ENCODE assay signal across 24 mouse cellular contexts in genomic region chr5:138532491-138532890, GRCm38 (mm10). TPM values are rescaled to one million over a fixed set of nuclear protein-coding genes. Genes with fewer than 3 reads are reported as not detected.
A peak's percentile ranks its signal among the peaks of the same experiment; 100 is the strongest.
DNase-seq lines count a peak whose midpoint lies in the region; ATAC-seq lines count a peak whose summit lies in the region.
"Had no signal": no experiment of that assay in that cellular context is flagged by ENCODE, and none has a peak within 500 bp of the region (broad histone marks: within the 10 kb centered on the region; RNA-seq: fewer than 3 reads in every experiment).

No protein-coding gene starts in this region.

- intact Hi-C loops in heart, postnatal 25 days (cut with DNase I) = no loop called here

- no peak overlapping the region for H3K27ac ChIP-seq in heart, embryonic 12.5 days (ENCODE audit: poor library complexity, severe bottlenecking)
- no peak overlapping the region for H3K27ac ChIP-seq in forebrain, embryonic 13.5 days
- H3K27ac ChIP-seq: embryonic facial prominence, embryonic 10.5 days; embryonic facial prominence, embryonic 12.5 days had no signal

- H3K4me1 ChIP-seq in heart, embryonic 12.5 days (replicated peaks) = no peaks in the 10 kb centered on the region
- H3K4me1 ChIP-seq in forebrain, embryonic 13.5 days = no peaks in the 10 kb centered on the region
- H3K4me1 ChIP-seq: embryonic facial prominence, embryonic 10.5 days; embryonic facial prominence, embryonic 12.5 days had no signal

- WGBS in heart, embryonic 12.5 days = 59% methylated on average over 1 of the region's 1 CpGs
- WGBS in forebrain, embryonic 13.5 days = 88% methylated on average over 1 of the region's 1 CpGs

- no peaks in the 10 kb centered on the region for H3K9me3 ChIP-seq in heart, embryonic 12.5 days (replicated peaks)
- no peaks in the 10 kb centered on the region for H3K9me3 ChIP-seq in forebrain, embryonic 13.5 days (replicated peaks)
- H3K9me3 ChIP-seq: embryonic facial prominence, embryonic 10.5 days; embryonic facial prominence, embryonic 12.5 days had no signal

- no peak overlapping the region for H3K4me3 ChIP-seq in heart, embryonic 12.5 days
- no peak overlapping the region for H3K4me3 ChIP-seq in forebrain, embryonic 13.5 days
- H3K4me3 ChIP-seq: embryonic facial prominence, embryonic 10.5 days; embryonic facial prominence, embryonic 12.5 days had no signal

- no peak overlapping the region for H3K9ac ChIP-seq in heart, embryonic 12.5 days
- no peak overlapping the region for H3K9ac ChIP-seq in forebrain, embryonic 13.5 days
- H3K9ac ChIP-seq: embryonic facial prominence, embryonic 12.5 days had no signal

- H3K27me3 ChIP-seq in heart, embryonic 12.5 days (replicated peaks) = no peaks in the 10 kb centered on the region
- H3K27me3 ChIP-seq in forebrain, embryonic 13.5 days = no peaks in the 10 kb centered on the region
- H3K27me3 ChIP-seq: embryonic facial prominence, embryonic 12.5 days had no signal

- ATAC-seq in heart, embryonic 12.5 days (ENCODE audit: insufficient number of reproducible peaks, low FRiP score) = no peak
- ATAC-seq in forebrain, embryonic 13.5 days = no peak
- ATAC-seq: forebrain, embryonic 14.5 days; forebrain, embryonic 16.5 days had no signal

- no peaks in the 10 kb centered on the region for H3K36me3 ChIP-seq in heart, embryonic 12.5 days
- H3K36me3 ChIP-seq in forebrain, embryonic 13.5 days (ENCODE audit: poor library complexity, severe bottlenecking) = no peaks in the 10 kb centered on the region
- H3K36me3 ChIP-seq: embryonic facial prominence, embryonic 10.5 days; embryonic facial prominence, embryonic 12.5 days had no signal

- DNase-seq in heart, adult 18-20 months = peak; percentile 5 to 17
- peak; percentile 1 to 21 for DNase-seq in heart, adult 9 months (ENCODE audit: low spot score in 2 of 2)
- no peak for DNase-seq in heart, postnatal 25 days (ENCODE audit: low spot score)
- DNase-seq in adipocyte (ENCODE audit: low spot score) = peak; percentile 1
- DNase-seq: adrenal gland, adult 8-10 months; adrenal gland, postnatal 14 days; adrenal gland, postnatal 36 days; cerebellum, adult 11-12 months; cerebellum, adult 2 months; cerebellum, adult 9-10 months; cerebellum, postnatal 10 days; cerebellum, postnatal 25 days had no signal

- no peak overlapping the region for H3K4me2 ChIP-seq in heart, embryonic 12.5 days
- H3K4me2 ChIP-seq in forebrain, embryonic 13.5 days = no peak overlapping the region
- H3K4me2 ChIP-seq: embryonic facial prominence, embryonic 12.5 days had no signal

RNA-seq across cellular contexts. Expression of gene 1700123K08Rik, which starts 32.0 kb away (rescaled TPM):
- total RNA-seq in heart, adult 18-20 months (2021) = not detected
- polyA plus RNA-seq in heart, embryonic 12.5 days (2016; fragmentation: Nextera tagmentation; extraction: Ambion mirVana) = not detected in 2 replicates
- not detected for total RNA-seq in heart, postnatal 25 days (2021)
- polyA plus RNA-seq in forebrain, embryonic 13.5 days (2015; fragmentation: Nextera tagmentation; extraction: Ambion mirVana) = not detected in 2 replicates
- total RNA-seq: adrenal gland, adult 18-20 months; adrenal gland, adult 8-10 months; adrenal gland, postnatal 14 days; adrenal gland, postnatal 36 days; ES-E14; MEL had no signal
- polyA plus RNA-seq: C2C12; embryonic facial prominence, embryonic 10.5 days; embryonic facial prominence, embryonic 14.5 days; forebrain, embryonic 11.5 days; forebrain, embryonic 14.5 days; forebrain, embryonic 16.5 days had no signal
